Mouse (Mus musculus): ENCODE measurements around the gene 9330161L09Rik.

- TF ChIP-seq CTCF (IDR thresholded peaks at IDR 0.05; ENCODE audit: low read depth) (no peak), EP300 (IDR thresholded peaks at IDR 0.05; ENCODE audit: low read depth) (no peak)
Observed at GRCm38 (mm10) chr12:103358951-103359801, 48.4 kb downstream of the 9330161L09Rik start.
